Mouse (Mus musculus): ENCODE results near the gene 4833427G06Rik. TPM values are rescaled to one million over a fixed set of nuclear protein-coding genes. Genes with fewer than 3 reads are reported as not detected.

Gene 4833427G06Rik
- polyA plus RNA-seq, 2 experiments: not detected

DNA sequence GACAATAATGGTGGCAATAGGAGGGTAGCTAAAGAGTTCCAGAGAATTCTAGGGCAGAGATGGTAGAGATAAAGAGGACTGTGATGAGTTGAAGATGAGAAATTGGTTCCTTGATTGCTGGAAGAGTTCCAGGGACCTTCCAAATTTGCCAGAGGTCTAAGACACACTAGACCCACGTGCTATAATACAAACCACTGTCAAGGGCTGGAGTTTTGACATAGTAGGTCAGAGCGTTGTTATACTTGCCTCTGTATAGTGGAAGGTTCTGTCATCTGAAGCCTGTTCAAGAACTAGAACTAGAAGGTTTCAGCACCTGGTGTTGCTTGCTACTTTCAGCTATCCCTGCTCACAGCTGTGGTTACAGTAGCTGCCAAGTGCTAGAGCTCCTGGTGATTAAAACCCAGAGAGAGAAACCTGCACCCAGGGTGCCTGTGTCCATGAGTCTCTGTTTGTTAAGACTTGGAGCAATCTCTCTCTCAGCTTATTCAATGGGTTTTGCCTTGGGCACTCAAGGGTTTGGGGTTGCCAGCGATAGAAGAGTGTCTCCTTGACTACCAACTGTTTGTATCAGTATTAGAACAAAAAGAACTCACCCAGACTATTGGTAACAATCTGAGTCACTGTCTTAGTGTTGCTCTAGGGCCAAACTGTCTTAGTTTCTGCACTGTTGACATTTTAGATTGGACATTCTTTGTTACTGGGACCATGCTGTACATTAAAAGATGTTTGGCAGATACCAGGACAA, 68.9 kb downstream of the 4833427G06Rik start:
- Histone ChIP-seq H3K4me3 (ENCODE audit: insufficient read depth in 1 of 2, low read depth in 2 of 2, low read length in 2 of 2) (no peak overlapping the region), H3K9me3 (ENCODE audit: control insufficient read depth, low read length) (no peaks in the 10 kb centered on the region), H3K27ac (no peak overlapping the region), H3K36me3 (replicated peaks; ENCODE audit: control insufficient read depth, insufficient read depth, low read depth) (no peaks in the 10 kb centered on the region), H3K4me2 (ENCODE audit: low read depth) (no peak overlapping the region), H3K4me1 (replicated peaks; ENCODE audit: control insufficient read depth in 2 of 2, insufficient read depth in 2 of 2, low read length in 1 of 2) (peaks cover 0 to 2% of the 10 kb centered on the region in 2 experiments; a peak in 1 of 4 replicates), H3K9ac (replicated peaks) (no peak overlapping the region), H3K27me3 (ENCODE audit: control insufficient read depth, insufficient read depth, low read length) (no peaks in the 10 kb centered on the region)
- no peak for TF ChIP-seq EP300 (IDR thresholded peaks at IDR 0.05; ENCODE audit: low read depth)
- TF ChIP-seq CTCF (IDR thresholded peaks at IDR 0.05; ENCODE audit: low read depth): no peak
- WGBS (ENCODE audit: insufficient replicate concordance): 57% methylated on average over 3 of the region's 3 CpGs
- no peak for DNase-seq (ENCODE audit: low read depth in 3 of 3, low spot score in 3 of 3)
- ATAC-seq (ENCODE audit: insufficient read depth): no peak

DNA sequence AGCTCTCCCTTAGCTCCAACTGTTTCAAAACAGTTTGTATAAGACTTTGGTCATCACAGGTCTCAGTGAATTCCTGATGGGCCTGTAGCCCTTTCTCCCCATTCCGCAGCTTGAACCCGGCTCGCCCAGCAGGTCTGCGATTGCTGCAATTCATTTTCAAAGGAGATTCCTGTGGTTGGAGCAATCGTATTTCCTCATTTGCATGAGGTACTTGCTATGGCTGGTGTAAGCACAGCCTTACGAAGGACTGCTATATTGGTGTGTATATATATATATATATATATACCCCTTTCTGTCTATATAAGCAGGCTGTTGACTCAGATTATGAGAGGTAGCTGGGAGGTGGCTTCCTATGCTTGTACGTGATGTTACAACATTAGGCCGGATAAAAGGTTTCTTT, 69.6 kb downstream of the 4833427G06Rik start:
- Histone ChIP-seq H3K4me1 (replicated peaks; ENCODE audit: control insufficient read depth in 2 of 2, insufficient read depth in 2 of 2, low read length in 1 of 2) (peaks cover 0 to 2% of the 10 kb centered on the region in 2 experiments; a peak in 1 of 4 replicates), H3K9me3 (ENCODE audit: control insufficient read depth, low read length) (no peaks in the 10 kb centered on the region), H3K36me3 (replicated peaks; ENCODE audit: control insufficient read depth, insufficient read depth, low read depth) (no peaks in the 10 kb centered on the region), H3K4me2 (ENCODE audit: low read depth) (no peak overlapping the region), H3K9ac (replicated peaks) (no peak overlapping the region), H3K4me3 (ENCODE audit: insufficient read depth in 1 of 2, low read depth in 2 of 2, low read length in 2 of 2) (no peak overlapping the region), H3K27me3 (ENCODE audit: control insufficient read depth, insufficient read depth, low read length) (no peaks in the 10 kb centered on the region), H3K27ac (no peak overlapping the region)
- DNase-seq (ENCODE audit: low read depth in 3 of 3, low spot score in 3 of 3) (no peak), ATAC-seq (ENCODE audit: insufficient read depth) (no peak)
- TF ChIP-seq EP300 (IDR thresholded peaks at IDR 0.05; ENCODE audit: low read depth): no peak
- no peak for TF ChIP-seq CTCF (IDR thresholded peaks at IDR 0.05; ENCODE audit: low read depth)
- WGBS (ENCODE audit: insufficient replicate concordance): 43% methylated on average over 8 of the region's 8 CpGs

DNA sequence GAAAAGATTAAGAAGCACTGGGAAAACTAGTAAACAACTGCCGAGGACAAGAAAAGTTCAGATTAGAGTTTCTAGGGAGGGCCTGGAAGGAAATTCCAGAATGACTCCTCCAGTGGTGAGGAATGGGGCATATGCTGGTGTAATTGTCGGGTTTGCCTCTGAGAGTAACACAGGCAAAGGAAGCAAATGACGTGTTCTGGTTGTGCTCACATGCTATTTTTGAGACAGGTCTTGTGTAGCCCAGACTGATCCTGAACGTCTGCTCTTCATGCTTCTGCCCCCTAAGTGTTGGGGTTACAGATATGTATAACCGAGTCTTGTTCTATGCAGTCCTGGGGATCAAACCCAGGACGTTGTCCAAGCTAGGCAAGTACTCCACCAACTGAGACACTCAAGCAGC, 70.3 kb downstream of the 4833427G06Rik start:
- Histone ChIP-seq H3K9me3 (ENCODE audit: control insufficient read depth, low read length) (no peaks in the 10 kb centered on the region), H3K4me1 (replicated peaks; ENCODE audit: control insufficient read depth in 2 of 2, insufficient read depth in 2 of 2, low read length in 1 of 2) (peaks cover 0 to 2% of the 10 kb centered on the region in 2 experiments; a peak in 1 of 4 replicates), H3K9ac (replicated peaks) (no peak overlapping the region), H3K27me3 (ENCODE audit: control insufficient read depth, insufficient read depth, low read length) (no peaks in the 10 kb centered on the region), H3K36me3 (replicated peaks; ENCODE audit: control insufficient read depth, insufficient read depth, low read depth) (no peaks in the 10 kb centered on the region), H3K4me3 (ENCODE audit: insufficient read depth in 1 of 2, low read depth in 2 of 2, low read length in 2 of 2) (no peak overlapping the region), H3K27ac (no peak overlapping the region), H3K4me2 (ENCODE audit: low read depth) (no peak overlapping the region)
- DNase-seq (ENCODE audit: low read depth in 3 of 3, low spot score in 3 of 3): no peak
- 54% methylated on average over 6 of the region's 6 CpGs for WGBS (ENCODE audit: insufficient replicate concordance)
- no peak for ATAC-seq (ENCODE audit: insufficient read depth)
- TF ChIP-seq EP300 (IDR thresholded peaks at IDR 0.05; ENCODE audit: low read depth) (no peak), CTCF (IDR thresholded peaks at IDR 0.05; ENCODE audit: low read depth) (no peak)

MicroRNA genes within 50 kb of the gene (microRNA counts, 519-probe panel; counts per million panel counts)
- microRNA mmu-miR-34b-3p (69.9 counts per million), microRNA mmu-miR-34b-5p (69.9 counts per million), microRNA mmu-miR-34c (69.9 counts per million)

Small RNA genes lying within 50 kb of the gene (microRNA-seq; reads per million reads assigned to microRNA genes)
- gene Mir34b: 8.5 reads per million, percentile 17 among the genes with 10 or more reads in this experiment
- 142 reads per million, percentile 51 among the genes with 10 or more reads in this experiment for gene Mir34c

Other genes starting within 250 kb of the 4833427G06Rik start
- 6.9 and 8.7 TPM in 2 replicates for gene Sik2, start 93.0 kb downstream of the 4833427G06Rik start, polyA plus RNA-seq (2012; rRNA removed)
- 7.8 and 8.3 TPM in 2 replicates for gene Sik2, start 93.0 kb downstream of the 4833427G06Rik start, polyA plus RNA-seq (2014; fragmentation: Nextera tagmentation; extraction: Ambion mirVana)
- not detected in 2 replicates for gene Btg4, start 41.2 kb downstream of the 4833427G06Rik start, polyA plus RNA-seq (2012; rRNA removed)
- not detected in 2 replicates for gene Btg4, start 41.2 kb downstream of the 4833427G06Rik start, polyA plus RNA-seq (2014; fragmentation: Nextera tagmentation; extraction: Ambion mirVana)
- 0.38 and 0.45 TPM in 2 replicates for gene Layn, start 25.0 kb downstream of the 4833427G06Rik start, polyA plus RNA-seq (2012; rRNA removed)
- gene Layn, start 25.0 kb downstream of the 4833427G06Rik start, polyA plus RNA-seq (2014; fragmentation: Nextera tagmentation; extraction: Ambion mirVana): 1.1 and 1.6 TPM in 2 replicates
- 0.01 and 0.02 TPM in 2 replicates for gene Gm32742, start 63.4 kb upstream of the 4833427G06Rik start, polyA plus RNA-seq (2012; rRNA removed)
- gene Gm32742, start 63.4 kb upstream of the 4833427G06Rik start, polyA plus RNA-seq (2014; fragmentation: Nextera tagmentation; extraction: Ambion mirVana): 0.01 TPM in 1 of 2 replicates, not detected in the other
- 0.26 and 0.36 TPM in 2 replicates for gene Pou2af1, start 111.6 kb upstream of the 4833427G06Rik start, polyA plus RNA-seq (2012; rRNA removed)
- 0.17 and 0.25 TPM in 2 replicates for gene Pou2af1, start 111.6 kb upstream of the 4833427G06Rik start, polyA plus RNA-seq (2014; fragmentation: Nextera tagmentation; extraction: Ambion mirVana)
- gene Colca2, start 176.5 kb upstream of the 4833427G06Rik start, polyA plus RNA-seq (2012; rRNA removed): 0.09 and 0.12 TPM in 2 replicates
- gene Colca2, start 176.5 kb upstream of the 4833427G06Rik start, polyA plus RNA-seq (2014; fragmentation: Nextera tagmentation; extraction: Ambion mirVana): 0.18 TPM in 1 of 2 replicates, not detected in the other
- 0.07 and 0.16 TPM in 2 replicates for gene 1810046K07Rik, start 226.8 kb upstream of the 4833427G06Rik start, polyA plus RNA-seq (2012; rRNA removed)
- gene 1810046K07Rik, start 226.8 kb upstream of the 4833427G06Rik start, polyA plus RNA-seq (2014; fragmentation: Nextera tagmentation; extraction: Ambion mirVana): 0.08 and 0.27 TPM in 2 replicates

Data from liver, embryonic 14.5 days (tissue).